Mouse (Mus musculus) left cerebral cortex, adult 9 months (tissue): ENCODE measurements around the gene Hepacam.

Source experiments
- DNase-seq, 2 experiments: peaks; one replicate each; pipeline ENCODE4 v3.0.0; 2022; ENCODE audit warnings: low spot score in 2 of 2

Hepacam gene

DNA sequence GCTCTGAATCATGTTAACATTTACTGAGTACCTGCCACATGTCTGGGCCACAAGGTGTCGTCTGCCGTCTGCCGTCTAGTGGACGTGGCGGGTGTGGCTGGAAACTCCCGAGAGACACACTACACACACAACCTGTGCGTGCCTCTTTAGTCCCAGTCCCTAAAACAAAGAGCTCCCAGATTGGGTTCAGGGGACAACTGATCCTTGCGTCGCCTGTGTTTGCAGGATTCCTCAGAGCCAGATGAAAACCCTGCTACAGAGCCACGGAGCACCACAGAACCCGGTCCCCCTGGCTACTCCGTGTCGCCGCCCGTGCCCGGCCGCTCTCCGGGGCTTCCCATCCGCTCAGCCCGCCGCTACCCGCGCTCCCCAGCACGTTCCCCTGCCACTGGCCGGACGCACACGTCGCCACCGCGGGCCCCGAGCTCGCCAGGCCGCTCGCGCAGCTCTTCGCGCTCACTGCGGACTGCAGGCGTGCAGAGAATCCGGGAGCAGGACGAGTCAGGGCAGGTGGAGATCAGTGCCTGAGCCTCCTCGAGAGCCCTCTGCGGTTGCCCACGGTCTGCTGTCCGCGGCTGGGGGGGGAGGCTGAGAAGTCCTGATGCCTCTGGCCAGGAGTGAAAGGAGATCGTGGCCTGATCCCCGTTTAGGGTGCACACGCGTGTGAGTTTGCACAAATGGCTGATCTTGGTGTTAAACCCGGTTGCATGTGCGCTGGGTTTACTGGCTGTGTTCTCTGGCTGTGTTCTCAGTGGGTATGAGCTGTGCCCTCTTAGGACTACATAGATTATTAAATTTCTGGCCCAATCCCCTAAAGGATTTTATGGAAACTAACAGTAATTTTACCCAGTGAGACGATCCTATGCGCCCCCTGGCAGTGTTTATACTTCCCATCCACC is 17.4 kb downstream of the Hepacam start:
- DNase-seq, result no peak

- DNase-seq, result no peak
Measured at GRCm38 (mm10) chr9:37390891-37391290, 23.7 kb downstream of the Hepacam start.

GRCm38 (mm10) chr9:37392071-37392470 is 24.9 kb downstream of the Hepacam start:
- DNase-seq, result no peak

- no peak for DNase-seq
Measured at GRCm38 (mm10) chr9:37393482-37394131, 26.5 kb downstream of the Hepacam start.

- no peak for DNase-seq
Measured at GRCm38 (mm10) chr9:37400585-37400984, 33.4 kb downstream of the Hepacam start.

DNA sequence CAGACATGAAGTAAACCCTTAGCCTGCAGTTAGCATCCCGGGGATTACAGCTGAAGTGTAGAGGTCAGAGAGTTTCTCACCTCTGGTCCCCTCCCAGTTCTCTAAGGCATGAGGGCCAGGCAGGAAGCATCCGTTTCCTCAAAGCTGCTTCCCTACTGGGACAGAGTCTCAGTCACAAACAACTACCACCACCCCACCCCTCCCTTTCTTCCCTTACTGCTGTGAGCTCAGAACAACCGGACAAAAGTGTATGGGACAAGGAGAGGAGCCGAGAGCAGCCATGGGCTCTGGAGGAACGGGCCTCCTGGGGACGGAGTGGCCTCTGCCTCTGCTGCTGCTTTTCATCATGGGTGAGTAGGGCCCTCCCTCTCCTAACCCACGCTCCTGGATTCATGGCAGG is 34.7 kb downstream of the Hepacam start, which contains the start of gene Robo4:
Gene Robo4 (plus strand): TSS at position 96 of the 400 bp plus-strand sequence.
- DNase-seq, result no peak

DNA sequence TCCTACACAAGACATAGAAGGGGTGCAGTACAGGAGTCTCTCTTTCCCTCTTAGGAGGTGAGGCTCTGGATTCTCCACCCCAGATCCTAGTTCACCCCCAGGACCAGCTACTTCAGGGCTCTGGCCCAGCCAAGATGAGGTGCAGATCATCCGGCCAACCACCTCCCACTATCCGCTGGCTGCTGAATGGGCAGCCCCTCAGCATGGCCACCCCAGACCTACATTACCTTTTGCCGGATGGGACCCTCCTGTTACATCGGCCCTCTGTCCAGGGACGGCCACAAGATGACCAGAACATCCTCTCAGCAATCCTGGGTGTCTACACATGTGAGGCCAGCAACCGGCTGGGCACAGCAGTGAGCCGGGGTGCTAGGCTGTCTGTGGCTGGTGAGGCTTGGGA is 35.4 kb downstream of the Hepacam start:
- no peak for DNase-seq

DNA sequence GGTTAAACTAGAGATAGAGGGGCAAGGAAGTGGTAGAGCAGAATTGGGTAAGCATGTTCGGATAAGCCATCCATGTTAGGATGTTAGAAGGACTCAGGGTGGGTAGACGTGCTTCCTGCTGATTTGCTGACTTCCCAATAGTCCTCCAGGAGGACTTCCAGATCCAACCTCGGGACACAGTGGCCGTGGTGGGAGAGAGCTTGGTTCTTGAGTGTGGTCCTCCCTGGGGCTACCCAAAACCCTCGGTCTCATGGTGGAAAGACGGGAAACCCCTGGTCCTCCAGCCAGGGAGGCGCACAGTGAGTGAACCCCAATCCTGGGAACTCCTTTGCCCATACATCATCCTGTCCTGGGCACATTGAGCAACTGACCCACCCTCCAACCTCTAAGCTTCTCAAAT is 35.9 kb downstream of the Hepacam start:
- no peak for DNase-seq

- DNase-seq, result no peak
Measured at GRCm38 (mm10) chr9:37406372-37406771, 39.2 kb downstream of the Hepacam start.

DNA sequence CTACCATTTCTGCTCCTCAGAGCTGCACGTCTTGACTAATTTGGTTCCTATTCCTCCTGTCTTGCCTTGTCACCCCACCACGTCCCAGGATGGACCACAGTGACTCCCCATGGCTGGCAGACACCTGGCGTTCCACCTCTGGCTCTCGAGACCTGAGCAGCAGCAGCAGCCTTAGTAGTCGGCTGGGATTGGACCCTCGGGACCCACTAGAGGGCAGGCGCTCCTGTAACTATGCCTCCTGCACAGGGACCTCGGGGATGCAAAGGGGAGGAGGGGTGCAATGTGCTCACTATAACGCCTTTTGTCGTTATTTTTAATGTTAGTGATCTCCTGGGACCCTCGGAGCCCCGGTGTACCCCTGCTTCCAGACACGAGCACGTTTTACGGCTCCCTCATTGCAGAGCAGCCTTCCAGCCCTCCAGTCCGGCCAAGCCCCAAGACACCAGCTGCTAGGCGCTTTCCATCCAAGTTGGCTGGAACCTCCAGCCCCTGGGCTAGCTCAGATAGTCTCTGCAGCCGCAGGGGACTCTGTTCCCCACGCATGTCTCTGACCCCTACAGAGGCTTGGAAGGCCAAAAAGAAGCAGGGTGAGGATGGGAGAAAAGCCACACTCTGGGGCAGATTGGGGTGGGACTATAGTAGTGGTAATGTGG is 40.8 kb downstream of the Hepacam start:
- DNase-seq, result no peak

DNA sequence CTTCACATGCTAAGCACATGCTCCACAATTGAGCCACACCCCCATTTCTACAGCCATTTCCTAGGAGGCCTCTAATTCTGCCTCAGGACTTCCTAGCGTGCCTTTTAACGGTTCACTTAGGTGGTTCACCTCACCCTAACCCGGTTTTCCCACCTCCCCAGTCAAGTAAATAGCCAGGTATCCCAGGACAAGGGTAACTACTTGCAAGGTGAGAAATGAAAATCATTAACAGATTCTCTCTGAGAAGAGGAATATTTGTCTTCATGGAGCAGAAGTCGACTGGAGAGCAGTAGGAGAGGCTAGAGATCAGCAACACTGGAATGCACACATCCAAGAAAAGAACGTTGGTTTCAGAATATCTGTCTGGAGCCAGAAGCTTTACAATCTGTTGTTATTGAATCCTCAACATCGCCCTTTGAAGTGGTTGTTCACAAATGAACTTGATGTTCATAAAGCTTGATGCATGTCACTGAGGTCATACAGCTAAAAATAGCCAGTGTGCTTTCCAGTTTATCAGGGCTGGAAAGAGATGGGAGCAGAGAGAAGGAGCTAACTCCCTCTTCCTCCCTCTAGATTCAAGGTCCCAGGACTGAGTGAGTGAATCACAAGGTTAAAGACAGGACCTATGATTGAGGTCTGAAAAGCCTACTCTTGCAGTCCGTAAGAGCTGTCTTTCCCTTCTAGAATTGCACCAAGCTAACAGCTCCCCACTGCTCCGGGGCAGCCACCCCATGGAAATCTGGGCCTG is 42.7 kb downstream of the Hepacam start:
- no peak for DNase-seq

GRCm38 (mm10) chr9:37412989-37413388 is 45.8 kb downstream of the Hepacam start:
- no peak for DNase-seq

- DNase-seq, result no peak
Measured at GRCm38 (mm10) chr9:37414666-37415065, 47.5 kb downstream of the Hepacam start.

- DNase-seq, result no peak
Measured at GRCm38 (mm10) chr9:37418791-37419190, 51.6 kb downstream of the Hepacam start.

- DNase-seq, result peak in 1 of 2 experiments; percentile 69
Measured at GRCm38 (mm10) chr9:37420676-37421075, 53.5 kb downstream of the Hepacam start.

DNA sequence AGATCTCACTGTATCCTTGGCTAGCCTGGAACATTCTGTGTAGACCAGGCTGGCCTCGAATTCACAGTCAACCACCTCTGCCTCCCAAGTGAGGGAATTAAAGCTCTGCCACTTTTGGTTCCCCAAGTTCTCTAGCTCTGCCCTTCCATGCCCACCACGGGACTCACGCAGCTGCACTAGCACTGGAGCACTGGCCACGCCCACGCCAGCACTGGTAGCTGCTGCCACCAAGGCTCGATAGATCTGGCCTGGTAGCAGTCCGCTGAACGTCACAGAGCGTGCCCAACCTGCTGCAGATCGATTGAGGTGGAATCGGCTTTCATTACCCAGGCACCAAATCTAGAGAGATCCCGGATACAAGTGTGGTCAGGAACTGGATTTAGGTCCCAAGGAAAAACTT is 54.1 kb downstream of the Hepacam start:
- DNase-seq, result no peak

- DNase-seq, result no peak
Measured at GRCm38 (mm10) chr9:37429326-37429725, 62.2 kb downstream of the Hepacam start.

DNA sequence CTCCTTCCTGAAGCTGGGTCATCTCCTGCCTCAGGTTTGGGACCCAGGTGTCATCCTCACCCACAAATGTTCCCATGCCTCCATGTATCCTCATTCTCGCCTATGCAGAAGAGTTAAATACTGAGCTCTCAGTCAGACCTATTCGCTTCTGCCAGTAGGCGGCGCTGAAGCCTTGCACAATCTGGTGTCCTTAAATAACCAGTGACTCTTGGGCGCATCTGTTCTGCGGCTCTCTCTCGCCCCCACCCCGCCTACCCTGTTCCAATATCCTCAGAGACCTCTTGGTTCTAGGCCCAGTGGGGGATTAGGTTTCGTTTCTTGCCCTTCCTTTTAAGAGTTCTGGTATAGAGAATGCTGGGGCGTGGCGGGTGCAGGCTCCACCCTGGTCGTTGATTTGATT is 63.4 kb downstream of the Hepacam start:
- peak; percentile 78 to 96 for DNase-seq

- DNase-seq, result no peak
Measured at GRCm38 (mm10) chr9:37432026-37432666, 65.0 kb downstream of the Hepacam start.

DNA sequence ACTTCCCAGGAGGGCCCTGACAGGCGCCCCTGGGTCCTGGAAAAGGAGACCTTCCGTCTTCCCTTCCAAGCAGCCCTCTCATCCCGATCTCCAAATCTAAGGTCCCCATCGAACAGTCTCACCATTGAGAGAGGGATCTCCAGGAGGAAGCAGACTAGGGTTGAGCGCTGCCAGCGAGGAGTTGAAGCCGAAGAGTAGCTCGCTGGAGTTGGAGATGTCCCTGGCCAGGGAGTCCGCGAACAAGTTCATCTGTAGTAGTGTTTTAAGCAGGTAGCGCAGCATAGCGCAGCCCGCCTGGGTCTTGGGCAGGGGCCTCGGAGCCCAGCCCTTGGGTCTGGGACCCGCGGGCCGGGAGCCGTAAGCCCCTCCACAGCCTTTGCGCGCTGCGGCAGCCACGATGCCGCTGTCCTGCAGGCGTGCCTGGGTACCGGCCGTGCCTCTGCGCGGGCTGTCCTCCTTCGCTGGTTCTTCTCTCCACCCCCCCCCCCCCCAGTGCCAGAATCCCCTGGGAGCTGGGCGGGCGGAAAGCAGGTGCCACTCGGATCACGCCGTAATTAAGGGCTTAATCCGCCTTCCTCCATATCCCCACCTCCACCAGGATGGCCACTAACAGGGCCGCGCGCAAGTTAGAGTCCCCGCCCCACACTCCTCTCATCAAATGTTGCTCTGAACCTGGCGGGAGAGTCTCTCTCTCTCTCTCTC is 65.7 kb downstream of the Hepacam start, which contains the start of gene Robo3:
Gene Robo3 (minus strand): TSS at position 527 of the 702 bp plus-strand sequence.
- no peak for DNase-seq
